Mouse (Mus musculus) embryo, embryonic 10.5 days (tissue): ENCODE measurements at regions not wholly inside any gene's neighbourhood (a gene's known extent, or its start where the extent isn't known, plus 50 kb on each side); places are given as distances from the start of the nearest gene placed in this dataset.

Experiments
- DNase-seq: peaks from one replicate; pipeline ENCODE4 v3.0.0-alpha.2; 2015; ENCODE audit warnings: low spot score

- peak; percentile 2 for DNase-seq
These were observed 426.3 kb upstream of the Tpk1 start for GRCm38 (mm10) chr6:44092336-44092735.

GRCm38 (mm10) chr6:44081922-44082552 lies 416.0 kb upstream of the Tpk1 start:
- no peak for DNase-seq

GRCm38 (mm10) chr6:44073124-44073523 lies 407.0 kb upstream of the Tpk1 start:
- no peak for DNase-seq

GRCm38 (mm10) chr6:44067841-44068240 lies 401.8 kb upstream of the Tpk1 start:
- DNase-seq = no peak
